Mouse (Mus musculus) embryo, embryonic 10.5 days (tissue): Measurements from ENCODE around the gene Kcnq5.
"Not testable (repeated sequence)": the region's sequence is repeated elsewhere in the genome, so short reads cannot be mapped to it uniquely, and the experiment has no call there.

Source experiments
- DNase-seq: peaks from one replicate; pipeline ENCODE4 v3.0.0-alpha.2; 2015; ENCODE audit warnings: low spot score

Gene Kcnq5

DNA sequence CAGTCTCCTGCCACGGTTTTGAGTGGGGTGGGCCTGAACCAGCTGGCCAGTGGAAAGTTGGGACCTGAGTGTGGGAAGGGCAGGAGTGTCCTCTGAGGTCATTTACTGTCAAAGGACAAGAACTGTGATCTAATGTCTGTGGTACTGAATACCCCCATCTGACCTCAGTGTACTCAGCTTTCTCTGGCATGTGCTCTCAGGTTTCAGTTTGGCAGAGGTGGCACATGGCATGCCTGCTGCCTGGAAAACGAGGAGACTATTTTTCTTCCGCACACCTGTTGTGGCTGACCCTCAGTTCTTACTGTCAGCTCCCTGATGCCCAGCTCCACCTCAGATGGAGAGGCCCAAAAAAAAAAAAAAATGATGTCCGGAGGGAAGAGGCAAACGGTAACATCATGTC lies 475.5 kb downstream of the Kcnq5 start:
- no peak for DNase-seq

DNA sequence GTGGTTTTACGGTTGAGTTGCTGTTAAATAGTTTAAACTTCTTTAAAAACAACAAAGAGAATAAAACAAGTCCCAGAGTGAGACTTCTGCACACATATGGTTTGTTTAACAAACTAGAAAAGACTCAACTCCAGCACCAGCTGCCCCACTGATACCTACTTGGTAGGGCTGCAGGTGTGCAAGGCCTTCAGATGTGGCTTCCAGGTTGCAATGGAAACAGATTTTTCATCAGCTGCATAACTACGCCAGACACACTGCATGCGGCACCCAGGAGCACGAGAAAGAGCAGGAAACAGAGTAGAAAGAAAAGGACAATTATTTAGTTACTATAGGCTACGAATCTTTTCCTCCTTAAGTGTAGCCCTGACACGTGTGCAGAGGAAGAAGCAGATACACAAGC lies 492.4 kb downstream of the Kcnq5 start:
- no peak for DNase-seq

DNA sequence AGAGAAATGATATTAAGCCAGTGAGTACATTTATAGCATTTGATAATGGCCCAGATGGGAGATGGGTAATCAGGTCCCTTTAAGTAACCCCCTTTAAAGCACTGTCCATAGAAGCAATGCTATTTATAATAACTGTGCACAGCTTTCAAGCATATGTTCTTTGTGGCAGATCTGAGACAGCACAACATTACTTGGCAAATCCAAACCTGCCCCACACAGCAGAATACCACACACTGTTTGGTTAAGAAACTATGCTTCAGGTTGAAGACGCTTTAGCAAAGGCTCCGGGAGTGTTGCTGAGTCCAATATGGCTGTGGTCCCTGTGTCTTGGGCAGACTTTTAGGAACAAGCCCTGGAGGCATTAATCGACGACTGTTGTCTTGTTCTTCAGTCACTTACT lies 495.3 kb downstream of the Kcnq5 start:
- no peak for DNase-seq

DNA sequence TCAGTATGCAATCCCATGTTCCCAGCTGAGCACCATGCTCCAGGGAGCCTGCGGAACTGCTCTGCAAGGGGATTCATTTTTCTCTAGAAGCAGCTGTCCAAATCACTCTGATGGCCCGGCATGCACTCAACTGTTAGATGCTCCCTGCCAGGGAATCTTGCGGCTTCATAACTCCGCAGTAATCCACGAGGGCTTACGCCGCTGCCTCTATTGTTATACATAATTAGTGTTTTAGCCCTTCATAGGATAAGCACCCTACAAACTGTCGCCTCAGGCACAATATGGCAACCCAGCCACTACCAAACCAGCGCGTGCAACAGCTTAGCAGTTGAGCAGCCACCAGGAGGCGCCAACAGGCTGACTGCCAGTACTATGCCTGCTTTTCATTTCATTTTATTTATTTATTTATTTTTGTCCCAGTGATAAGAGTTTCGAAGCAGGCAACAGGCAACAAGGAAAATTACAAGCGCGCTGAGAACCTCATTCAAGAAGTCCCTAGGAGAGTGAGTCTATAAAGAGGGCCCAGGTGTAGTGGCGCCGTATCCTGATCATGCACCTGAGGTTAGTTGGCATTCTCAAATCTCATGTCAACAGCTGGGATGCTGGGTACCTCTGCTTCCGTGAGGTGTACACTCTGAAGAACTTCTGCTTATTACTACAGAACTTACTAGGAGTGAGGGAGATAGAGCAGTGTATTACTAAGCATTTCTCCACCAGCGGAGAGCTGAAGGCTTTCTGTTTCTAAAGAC lies 500.6 kb downstream of the Kcnq5 start:
- peak; percentile 75 for DNase-seq

DNA sequence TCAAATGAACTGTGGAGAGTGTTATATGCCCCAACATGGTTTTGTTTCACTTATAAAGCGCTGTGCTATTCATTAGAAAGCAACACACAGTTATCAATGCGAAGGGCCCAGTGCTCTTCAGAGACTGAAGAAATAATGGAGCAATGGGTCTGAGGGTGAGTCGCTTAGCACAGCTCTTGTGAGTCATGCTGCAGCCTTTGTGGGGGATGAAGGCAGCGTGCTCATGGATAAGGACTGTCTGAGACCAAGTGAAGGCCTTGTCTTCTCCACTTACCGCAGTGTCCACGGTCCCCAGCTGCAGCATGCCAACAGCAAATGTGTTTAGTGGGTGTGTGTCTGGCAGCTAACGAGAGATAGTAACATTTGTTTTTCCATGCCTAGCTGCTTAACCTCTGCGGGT lies 503.2 kb downstream of the Kcnq5 start:
- no peak for DNase-seq

DNA sequence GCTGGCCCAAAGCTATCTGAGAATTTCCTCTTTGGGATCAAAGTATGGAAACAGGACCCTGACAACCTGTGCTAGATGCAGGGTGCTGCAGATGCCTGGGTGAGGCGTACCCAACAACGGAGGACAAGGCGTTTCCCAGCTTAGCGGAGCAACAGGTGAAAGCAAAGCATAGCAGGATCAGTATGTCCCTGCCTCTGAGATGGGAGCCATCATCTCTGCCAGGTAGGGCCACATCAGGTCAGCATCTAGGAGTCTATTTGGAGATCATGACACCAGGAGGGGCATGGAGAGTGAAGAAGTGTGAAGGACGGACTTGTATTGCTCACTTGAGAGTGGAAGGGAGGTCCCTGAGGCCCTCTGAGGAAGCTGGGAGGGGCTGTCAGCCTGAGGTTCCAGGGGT lies 505.8 kb downstream of the Kcnq5 start:
- DNase-seq, result no peak

DNA sequence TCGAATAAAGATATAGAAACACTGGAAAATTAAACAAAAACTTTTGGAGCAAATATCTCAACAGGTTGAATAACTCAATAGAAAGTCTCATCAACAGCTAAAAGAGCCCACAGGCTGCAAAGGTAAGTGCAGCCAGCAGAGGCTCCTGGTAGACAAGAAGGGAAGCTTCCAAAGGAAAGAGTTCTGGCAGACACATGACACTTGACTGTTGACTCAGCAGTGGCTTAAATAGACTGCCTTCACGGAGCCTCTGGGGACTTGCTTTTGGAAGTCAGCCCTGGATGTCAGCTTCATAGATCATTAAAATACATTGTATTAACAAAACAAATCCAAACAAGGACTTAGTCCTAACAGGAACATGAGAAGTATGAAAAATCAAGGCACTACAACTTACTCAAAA lies 513.5 kb downstream of the Kcnq5 start:
- no peak for DNase-seq

DNA sequence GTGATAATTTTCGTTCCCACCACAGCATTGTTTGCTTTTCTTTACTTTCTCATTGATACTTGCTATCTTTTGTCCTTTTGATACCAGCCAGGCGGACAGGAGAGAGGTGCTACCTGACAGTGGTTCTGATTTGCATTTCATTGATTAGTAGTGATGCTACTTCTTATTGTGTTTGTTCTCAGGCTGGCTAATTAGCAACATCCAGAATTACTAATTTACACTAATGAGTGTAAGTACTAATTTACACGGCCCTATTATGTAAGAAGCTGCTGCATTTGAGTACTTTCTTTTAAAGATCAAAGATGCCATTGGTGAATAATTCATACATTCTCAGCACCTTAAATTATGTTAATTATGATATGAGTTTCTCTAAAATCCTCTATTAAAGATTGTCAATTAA lies 525.0 kb downstream of the Kcnq5 start:
- DNase-seq, result no peak

DNA sequence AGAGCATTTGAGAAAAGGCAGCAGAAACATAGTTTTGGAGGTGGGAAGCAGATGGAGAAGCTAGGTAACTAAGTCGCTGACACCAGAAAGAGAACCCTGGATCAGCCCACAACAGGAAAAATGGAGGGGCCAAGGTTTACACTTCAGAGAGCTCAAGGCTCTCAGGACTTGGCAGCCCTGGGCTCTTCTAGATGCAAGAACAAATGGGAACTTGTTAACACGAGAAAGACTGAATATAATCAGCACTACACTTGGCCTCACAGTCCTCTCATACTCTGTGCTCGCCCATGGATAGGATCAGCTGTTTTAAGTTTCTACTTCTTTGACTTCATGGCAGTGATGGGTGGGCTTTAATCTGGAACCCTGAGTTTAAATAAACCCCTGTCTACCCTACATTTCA lies 526.9 kb downstream of the Kcnq5 start:
- no peak for DNase-seq

DNA sequence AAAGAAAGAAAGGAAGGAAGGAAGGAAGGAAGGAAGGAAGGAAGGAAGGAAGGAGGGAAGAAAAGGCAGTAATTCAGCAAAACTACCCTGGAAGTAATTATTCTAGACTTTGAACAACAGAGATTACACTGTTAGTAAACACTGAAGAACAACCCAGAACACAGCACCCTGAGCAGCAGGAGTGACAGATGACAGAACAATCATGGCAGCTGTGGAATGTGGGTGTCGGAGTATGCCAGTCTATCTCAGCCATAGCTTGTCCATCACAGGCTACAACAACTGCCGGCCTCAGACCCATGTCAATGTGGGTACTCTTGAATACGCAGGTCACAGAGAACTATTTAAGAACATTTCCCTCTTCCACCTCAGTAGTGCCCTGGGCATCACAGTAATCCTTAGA lies 530.1 kb downstream of the Kcnq5 start:
- DNase-seq, result no peak

DNA sequence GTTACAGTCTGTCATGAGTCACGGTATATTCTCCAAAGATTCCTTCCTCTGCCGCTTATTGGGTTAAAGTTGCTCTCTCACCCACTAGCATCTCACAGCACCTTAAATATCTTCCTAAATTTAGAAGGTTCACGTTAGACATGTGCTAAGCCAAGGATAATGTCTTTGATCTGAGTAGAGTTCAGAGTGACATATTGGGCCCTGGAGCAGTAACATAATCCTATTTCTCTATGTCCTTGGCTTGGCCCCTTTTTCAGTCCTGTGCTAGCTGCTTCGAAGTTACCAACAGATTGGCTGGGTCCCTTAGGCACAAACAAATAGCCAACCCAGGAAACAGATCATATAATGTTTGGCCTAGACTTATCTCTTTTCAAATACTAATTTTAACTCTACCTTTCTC lies 533.7 kb downstream of the Kcnq5 start:
- no peak for DNase-seq

DNA sequence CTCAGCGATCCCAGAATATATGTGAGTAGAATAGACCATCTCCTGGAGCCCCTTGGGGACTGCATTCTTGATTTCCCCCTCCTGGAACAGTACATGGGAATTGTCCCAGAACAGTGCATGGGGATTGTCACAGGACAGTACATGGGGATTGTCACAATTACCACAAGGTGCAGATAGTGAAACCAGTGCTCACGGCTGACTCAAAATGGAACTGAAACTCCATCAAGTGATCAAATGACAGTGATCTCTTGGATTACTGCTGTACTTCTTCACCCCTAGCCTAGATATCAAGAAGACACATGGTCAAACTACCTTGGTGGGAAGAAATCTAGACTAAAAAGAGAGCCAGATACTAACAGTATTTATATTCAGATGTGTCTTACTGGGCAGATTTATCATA lies 536.1 kb downstream of the Kcnq5 start:
- DNase-seq, result no peak

DNA sequence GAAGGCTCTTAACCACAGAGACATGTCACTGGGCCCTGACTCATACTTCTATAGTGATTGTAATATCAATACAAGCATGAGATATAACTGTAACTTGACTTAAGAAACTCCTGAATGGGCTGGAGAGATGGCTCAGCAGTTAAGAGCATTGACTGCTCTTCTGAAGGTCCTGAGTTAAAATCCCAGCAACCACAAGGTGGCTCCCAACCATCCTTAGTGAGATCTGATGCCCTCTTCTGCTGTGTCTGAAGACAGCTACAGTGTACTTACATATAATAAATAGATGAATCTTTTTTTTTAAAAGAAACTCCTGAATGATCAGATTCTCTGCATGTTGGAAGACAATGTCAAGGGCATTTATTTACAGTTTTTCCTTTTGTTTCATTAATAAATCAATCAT lies 542.4 kb downstream of the Kcnq5 start:
- DNase-seq, result peak; percentile 25

DNA sequence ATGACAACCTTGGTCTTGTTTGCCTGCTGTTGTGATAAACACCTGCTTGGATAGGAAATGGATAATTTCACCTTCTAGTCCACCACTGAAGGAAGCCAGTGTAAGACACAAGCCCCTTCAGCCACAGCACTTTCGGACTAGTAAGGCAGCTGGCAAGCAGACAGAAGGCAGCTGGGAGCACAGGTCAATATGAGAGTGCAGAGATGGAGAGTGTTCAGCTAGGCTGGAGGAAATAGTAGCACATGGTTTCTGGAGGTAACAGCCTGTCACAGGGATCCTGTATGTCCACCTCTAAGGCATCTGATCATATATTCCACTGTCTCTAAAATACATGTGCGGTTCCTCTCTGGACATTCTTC lies 549.6 kb downstream of the Kcnq5 start:
- DNase-seq, result no peak

DNA sequence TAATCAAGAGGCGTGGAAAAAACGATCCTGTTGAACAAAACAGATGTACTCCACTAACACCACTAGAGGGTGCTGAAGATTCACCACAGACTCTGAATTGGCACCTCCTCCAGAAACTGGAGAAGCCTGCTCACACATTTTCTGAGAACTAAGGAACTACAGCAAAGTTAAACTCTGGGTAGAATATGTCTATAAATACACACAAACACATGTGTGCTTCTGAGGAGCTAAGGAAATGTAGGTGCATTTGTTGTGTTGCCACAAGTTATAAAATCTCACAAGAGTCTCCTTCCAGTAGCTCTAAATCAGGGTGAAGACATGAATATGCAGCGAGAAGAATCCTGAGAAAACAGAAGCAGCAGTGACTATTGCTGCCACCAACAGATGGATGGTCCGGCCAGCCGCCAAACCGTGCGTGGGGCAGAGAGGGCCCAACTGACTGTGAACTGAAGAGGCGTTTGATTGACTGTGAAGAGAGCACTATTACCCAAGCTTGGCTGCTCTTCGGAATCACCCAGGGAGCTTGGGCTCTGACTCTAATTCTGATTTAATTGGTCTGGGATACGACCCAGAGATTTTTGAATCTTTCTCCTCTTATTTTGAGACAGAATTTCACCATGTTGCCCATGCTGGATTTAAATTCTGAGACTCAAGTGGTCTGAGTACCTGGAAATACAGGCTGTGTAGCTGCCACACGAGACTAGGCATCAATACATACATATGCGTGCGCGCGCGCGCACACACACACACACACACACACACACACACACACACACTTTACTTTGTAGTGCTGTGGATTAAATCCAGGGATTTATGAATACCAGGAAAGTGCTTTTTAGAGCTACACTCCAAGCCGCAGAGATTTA lies 550.2 kb downstream of the Kcnq5 start:
- peak; percentile 92 for DNase-seq

DNA sequence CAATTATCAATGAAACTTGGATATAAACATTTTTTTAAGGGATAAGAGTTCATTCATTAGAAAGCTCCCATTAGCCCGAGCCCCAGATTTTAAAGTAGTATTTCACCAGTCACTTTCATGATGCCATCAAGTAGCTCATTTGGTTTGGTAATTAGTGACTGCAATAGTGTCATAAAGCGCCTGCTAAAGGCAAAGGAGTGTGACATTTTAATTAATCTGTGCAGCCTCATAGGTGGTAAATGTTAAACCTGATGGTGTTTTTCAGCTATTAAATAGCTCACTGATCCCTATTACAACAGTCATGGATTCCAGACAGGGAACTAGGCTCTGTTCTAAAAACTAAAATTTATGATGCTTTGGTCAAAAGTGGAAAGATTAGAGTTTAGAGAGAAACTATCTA lies 554.5 kb downstream of the Kcnq5 start:
- no peak for DNase-seq

DNA sequence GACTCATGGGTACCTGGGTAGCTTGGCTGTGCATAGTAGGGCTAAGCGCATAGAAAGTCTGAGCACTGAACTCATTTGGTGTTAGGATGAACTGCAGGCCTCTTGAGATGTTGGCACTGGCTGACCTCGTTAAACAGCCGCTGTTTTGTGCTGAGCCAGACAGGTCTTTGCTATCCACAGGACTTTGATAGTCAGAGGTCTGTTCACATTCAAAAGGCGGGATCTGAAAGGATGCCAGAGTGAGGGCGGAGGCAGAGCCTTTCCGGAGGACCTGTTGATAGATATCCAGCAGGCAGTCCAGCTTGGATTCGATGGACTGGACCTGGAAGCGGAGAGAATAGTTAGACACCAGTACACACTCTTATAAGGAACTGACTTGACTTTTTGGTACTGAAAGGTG lies 558.9 kb downstream of the Kcnq5 start:
- no peak for DNase-seq

DNA sequence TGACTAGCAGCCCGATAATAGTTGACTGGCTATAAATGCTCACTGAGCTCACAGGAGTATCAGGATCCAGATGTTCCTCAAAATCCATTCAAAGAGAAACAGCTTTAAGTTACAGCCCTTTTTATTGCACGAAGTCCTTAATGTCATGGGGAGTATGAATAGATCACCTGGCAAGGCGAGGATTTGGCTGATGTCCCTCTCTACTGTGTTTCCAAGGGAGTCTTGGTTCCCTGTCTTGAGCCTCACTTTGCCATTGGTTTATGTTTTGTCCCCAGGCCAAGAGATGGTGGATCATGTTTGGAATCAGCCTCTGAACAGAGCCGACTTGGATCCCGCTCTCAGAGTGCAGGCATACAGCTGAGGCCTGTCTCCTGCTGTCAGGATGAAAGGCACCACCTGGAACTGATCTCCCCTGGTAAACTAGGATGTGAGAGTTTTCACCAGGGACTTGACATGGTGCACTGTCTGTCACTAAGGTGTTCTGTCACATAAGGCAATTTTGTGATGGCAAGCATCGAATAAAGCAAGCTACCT lies 570.5 kb downstream of the Kcnq5 start:
- DNase-seq, result no peak

DNA sequence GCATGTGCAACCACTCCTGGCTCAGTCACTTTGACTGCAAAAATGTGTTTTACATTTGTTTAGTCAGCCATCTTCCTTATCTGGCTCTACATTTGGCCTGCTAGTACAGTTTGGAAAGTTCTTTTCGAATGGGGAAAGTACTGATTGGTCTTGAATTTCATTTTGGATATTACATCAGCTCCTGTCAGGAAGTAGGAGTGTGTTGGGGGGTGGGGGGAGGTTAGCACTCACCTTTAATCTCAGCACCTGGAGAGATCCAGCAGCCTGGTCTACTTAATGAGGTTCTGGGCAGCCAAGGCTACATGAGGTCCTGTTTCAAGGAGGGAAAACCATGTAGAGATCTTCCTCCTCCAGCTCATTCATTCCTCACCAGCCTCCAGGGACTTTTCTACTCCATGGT lies 578.5 kb downstream of the Kcnq5 start, which contains the start of gene Khdc1b:
TSS of gene Khdc1b (plus strand) at position 301 of the 400 bp plus-strand sequence.
- DNase-seq, result no peak

DNA sequence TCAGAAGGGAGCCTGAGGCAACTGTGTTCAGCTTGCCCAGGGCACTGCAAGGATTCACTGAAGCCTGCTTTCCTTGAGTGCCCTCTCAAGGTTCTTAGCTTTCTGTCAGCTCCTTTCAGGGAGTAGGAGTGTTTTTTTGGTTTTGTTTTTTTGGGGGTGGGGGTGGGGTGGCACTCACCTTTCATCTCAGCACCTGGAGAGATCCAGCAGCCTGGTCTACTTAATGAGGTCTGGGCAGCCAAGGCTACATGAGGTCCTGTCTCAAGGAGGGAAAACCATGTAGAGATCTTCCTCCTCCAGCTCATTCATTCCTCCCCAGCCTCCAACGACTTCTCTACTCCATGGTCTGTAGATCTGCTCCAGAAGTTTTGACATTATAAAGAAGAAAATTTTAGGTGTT lies 593.7 kb downstream of the Kcnq5 start, which contains the start of gene Khdc1c:
TSS of gene Khdc1c (plus strand) at position 301 of the 400 bp plus-strand sequence.
- DNase-seq, result not testable (repeated sequence)

DNA sequence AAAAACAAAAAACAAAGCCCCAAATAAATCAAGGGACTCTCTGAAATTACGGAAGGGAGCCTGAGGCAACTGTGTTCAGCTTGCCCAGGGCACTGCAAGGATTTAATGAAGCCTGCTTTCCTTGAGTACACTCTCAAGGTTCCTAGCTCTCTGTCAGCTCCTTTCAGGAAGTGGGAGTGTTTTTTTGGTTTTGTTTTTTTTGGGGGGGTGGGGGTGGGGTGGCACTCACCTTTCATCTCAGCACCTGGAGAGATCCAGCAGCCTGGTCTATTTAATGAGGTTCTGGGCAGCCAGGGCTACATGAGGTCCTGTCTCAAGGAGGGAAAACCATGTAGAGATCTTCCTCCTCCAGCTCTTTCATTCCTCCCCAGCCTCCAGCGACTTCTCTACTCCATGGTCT lies 612.4 kb downstream of the Kcnq5 start, which contains the start of gene Khdc1a:
TSS of gene Khdc1a (plus strand) at position 301 of the 400 bp plus-strand sequence.
- no peak for DNase-seq
